Mouse (Mus musculus) kidney, embryonic 16.5 days (tissue): ENCODE results near the gene Chadl. TPM values are rescaled to one million over a fixed set of nuclear protein-coding genes. Genes with fewer than 3 reads are reported as not detected.

Experiments
- ATAC-seq: fragments of 200-750 bp; cut with Nextera tagmentation; 2 replicates; pipeline ENCODE4 v1.8.0; 2017; ENCODE audit warnings: moderate TSS enrichment; ENCODE audit not compliant: low FRiP score, low TSS enrichment
- H3K27ac ChIP-seq: fragments of 300-500 bp; sonication (generic); 2 replicates; pipeline ENCODE4 v1.5.1; 2014; ENCODE audit warnings: low read length
- H3K27me3 ChIP-seq: fragments of 300-500 bp; sonication (generic); 2 replicates; pipeline ENCODE4 v1.6.1; 2014; ENCODE audit warnings: low read length, control low read depth, mixed read lengths; ENCODE audit not compliant: insufficient read depth
- H3K36me3 ChIP-seq: fragments of 300-500 bp; sonication (generic); 2 replicates; pipeline ENCODE4 v1.6.1; 2014; ENCODE audit warnings: low read length, control low read depth, mixed read lengths; ENCODE audit not compliant: insufficient read depth
- H3K4me1 ChIP-seq: fragments of 300-500 bp; sonication (generic); 2 replicates; pipeline ENCODE4 v1.6.1; 2014; ENCODE audit warnings: low read length, control low read depth, mixed read lengths; ENCODE audit not compliant: insufficient read depth
- H3K4me2 ChIP-seq: fragments of 300-500 bp; sonication (generic); replicated peaks from 2 replicates; pipeline ENCODE4 v1.6.1; 2014; ENCODE audit warnings: low read depth, low read length
- H3K4me3 ChIP-seq: fragments of 300-500 bp; sonication (generic); 2 replicates; pipeline ENCODE4 v1.5.1; 2014; ENCODE audit warnings: mild to moderate bottlenecking, low read length
- H3K9ac ChIP-seq: fragments of 300-500 bp; sonication (generic); replicated peaks from 2 replicates; pipeline ENCODE4 v1.6.1; 2014; ENCODE audit warnings: low read length
- H3K9me3 ChIP-seq: fragments of 300-500 bp; sonication (generic); 2 replicates; pipeline ENCODE4 v1.6.1; 2016; ENCODE audit warnings: low read length, control low read depth
- WGBS: fragments of 180-500 bp; shearing (Covaris S2); extraction: QIAGEN DNeasy Blood & Tissue Kit; methylation state at CpG from one replicate; pipeline ENCODE4 v1.1.7; 2014; 5-methylcytosine and 5-hydroxymethylcytosine counted together
- polyA plus RNA-seq: library from polyadenylated mRNA; unstranded; fragments of >200 nt; fragmentation: Nextera tagmentation; extraction: Ambion mirVana; gene quantifications from 2 replicates; pipeline ENCODE4 v1.2.1, GENCODE M21; 2015

Chadl gene
- polyA plus RNA-seq, 1 experiment from 2014 or later, result 4.8 TPM

- no peak overlapping the region for H3K4me2 ChIP-seq
- no peak overlapping the region for H3K9ac ChIP-seq
- ATAC-seq, result no peak
- no peaks in the 10 kb centered on the region for H3K27me3 ChIP-seq
- H3K4me3 ChIP-seq, result no peak overlapping the region
- WGBS, result 92% methylated on average over 4 of the region's 4 CpGs
- no peaks in the 10 kb centered on the region for H3K4me1 ChIP-seq
- no peak overlapping the region for H3K27ac ChIP-seq
- H3K9me3 ChIP-seq, result no peaks in the 10 kb centered on the region
- H3K36me3 ChIP-seq, result peaks cover 35% of the 10 kb centered on the region
Measured at GRCm38 (mm10) chr15:81680301-81680805, 16.7 kb downstream of the Chadl start.

GRCm38 (mm10) chr15:81676637-81677036 is 20.4 kb downstream of the Chadl start:
- Histone ChIP-seq H3K27me3 (no peaks in the 10 kb centered on the region), H3K9ac (no peak overlapping the region), H3K27ac (no peak overlapping the region), H3K36me3 (peaks cover 24% of the 10 kb centered on the region), H3K4me2 (no peak overlapping the region), H3K9me3 (no peaks in the 10 kb centered on the region), H3K4me1 (no peaks in the 10 kb centered on the region), H3K4me3 (no peak overlapping the region)
- 86% methylated on average over 3 of the region's 3 CpGs for WGBS
- ATAC-seq, result no peak

- Histone ChIP-seq H3K4me2 (no peak overlapping the region), H3K27me3 (no peaks in the 10 kb centered on the region), H3K36me3 (peaks cover 36% of the 10 kb centered on the region), H3K27ac (no peak overlapping the region), H3K4me3 (no peak overlapping the region), H3K9me3 (no peaks in the 10 kb centered on the region), H3K9ac (no peak overlapping the region), H3K4me1 (no peaks in the 10 kb centered on the region)
- 0 out of 2 replicates have a peak, but pooled peaks have one; percentile 63 for ATAC-seq
- 75% methylated on average over 4 of the region's 4 CpGs for WGBS
Measured at GRCm38 (mm10) chr15:81670231-81670640, 26.9 kb downstream of the Chadl start.

- 86% methylated on average over 10 of the region's 10 CpGs for WGBS
- Histone ChIP-seq H3K9ac (no peak overlapping the region), H3K4me3 (no peak overlapping the region), H3K27ac (no peak overlapping the region), H3K4me2 (no peak overlapping the region), H3K36me3 (peaks cover 26% of the 10 kb centered on the region), H3K9me3 (no peaks in the 10 kb centered on the region), H3K4me1 (peaks cover 5% of the 10 kb centered on the region; the same call in 1 of the 2 replicates), H3K27me3 (no peaks in the 10 kb centered on the region)
- no peak for ATAC-seq
Measured at GRCm38 (mm10) chr15:81666957-81667356, 30.1 kb downstream of the Chadl start.

- Histone ChIP-seq H3K27ac (no peak within 1 kb of the TSS), H3K36me3 (peaks cover 12% of the 10 kb centered on the region), H3K4me3 (peak within 1 kb of the TSS; percentile 65), H3K4me2 (peak within 1 kb of the TSS; percentile 66), H3K27me3 (no peaks in the 10 kb centered on the region), H3K9ac (peak within 1 kb of the TSS; percentile 70), H3K4me1 (peaks cover 5% of the 10 kb centered on the region; the same call in 1 of the 2 replicates), H3K9me3 (no peaks in the 10 kb centered on the region)
- ATAC-seq, result peak; percentile 99
- under 1% methylated on average over 55 of the region's 55 CpGs for WGBS
Measured at GRCm38 (mm10) chr15:81663697-81664561, 33.2 kb downstream of the Chadl start, which contains the start of gene L3mbtl2. L3mbtl2 (plus strand) TSS chr15:81663889.

GRCm38 (mm10) chr15:81663281-81663680 is 33.8 kb downstream of the Chadl start:
- no peaks in the 10 kb centered on the region for H3K27me3 ChIP-seq
- H3K4me3 ChIP-seq, result peak overlapping the region; percentile 65
- H3K27ac ChIP-seq, result no peak overlapping the region
- no peak for ATAC-seq
- peaks cover 8% of the 10 kb centered on the region for H3K36me3 ChIP-seq
- H3K4me2 ChIP-seq, result peak overlapping the region; percentile 39
- no peak overlapping the region for H3K9ac ChIP-seq
- H3K4me1 ChIP-seq, result peaks cover 5% of the 10 kb centered on the region; the same call in 1 of the 2 replicates
- WGBS, result 68% methylated on average over 10 of the region's 10 CpGs
- no peaks in the 10 kb centered on the region for H3K9me3 ChIP-seq

GRCm38 (mm10) chr15:81661701-81662100 is 35.4 kb downstream of the Chadl start:
- Histone ChIP-seq H3K27me3 (no peaks in the 10 kb centered on the region), H3K9me3 (no peaks in the 10 kb centered on the region), H3K9ac (no peak overlapping the region), H3K4me1 (peaks cover 5% of the 10 kb centered on the region; the same call in 1 of the 2 replicates), H3K36me3 (no peaks in the 10 kb centered on the region), H3K4me2 (no peak overlapping the region), H3K4me3 (no peak overlapping the region), H3K27ac (no peak overlapping the region)
- ATAC-seq, result no peak
- 78% methylated on average over 2 of the region's 2 CpGs for WGBS

GRCm38 (mm10) chr15:81650636-81651035 is 46.5 kb downstream of the Chadl start:
- WGBS, result 91% methylated on average over 7 of the region's 7 CpGs
- Histone ChIP-seq H3K4me2 (no peak overlapping the region), H3K9me3 (no peaks in the 10 kb centered on the region), H3K4me3 (no peak overlapping the region), H3K27me3 (no peaks in the 10 kb centered on the region), H3K36me3 (peaks cover 37% of the 10 kb centered on the region), H3K27ac (no peak overlapping the region), H3K4me1 (no peaks in the 10 kb centered on the region), H3K9ac (no peak overlapping the region)
- no peak for ATAC-seq

GRCm38 (mm10) chr15:81649516-81650455 is 47.3 kb downstream of the Chadl start:
- WGBS, result 95% methylated on average over 8 of the region's 8 CpGs
- no peak overlapping the region for H3K4me3 ChIP-seq
- no peaks in the 10 kb centered on the region for H3K4me1 ChIP-seq
- H3K9ac ChIP-seq, result no peak overlapping the region
- H3K4me2 ChIP-seq, result no peak overlapping the region
- H3K27me3 ChIP-seq, result no peaks in the 10 kb centered on the region
- no peaks in the 10 kb centered on the region for H3K9me3 ChIP-seq
- ATAC-seq, result 0 out of 2 replicates have a peak, but pooled peaks have one; percentile 2
- no peak overlapping the region for H3K27ac ChIP-seq
- H3K36me3 ChIP-seq, result peaks cover 46% of the 10 kb centered on the region
